Mouse (Mus musculus): ENCODE results near the gene Rdh13. TPM values are rescaled to one million over a fixed set of nuclear protein-coding genes. Genes with fewer than 3 reads are reported as not detected.

The Rdh13 gene
- polyA plus RNA-seq, 1 experiment from 2014 or later = 35.0 TPM

DNA sequence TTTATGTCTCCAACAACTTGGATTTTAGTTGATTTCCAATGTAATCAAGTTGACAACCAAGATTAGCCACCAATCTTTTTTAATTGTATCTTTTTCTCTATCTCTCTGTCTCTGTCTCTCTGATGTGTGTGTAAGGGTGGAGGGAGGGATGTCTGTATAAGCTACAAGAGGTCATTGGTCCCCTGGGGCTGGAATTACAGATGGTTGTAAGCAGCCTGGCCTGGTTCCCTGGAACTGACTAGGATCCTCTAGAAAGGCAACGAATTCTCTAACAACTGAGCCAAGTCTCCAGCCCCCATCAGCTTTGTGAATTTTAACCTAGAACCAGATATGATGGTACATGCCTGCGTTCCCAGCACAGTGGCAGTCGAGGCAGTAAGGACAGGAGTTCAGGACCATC, 22.4 kb upstream of the Rdh13 start:
- no peaks in the 10 kb centered on the region for H3K36me3 ChIP-seq
- WGBS = 78% methylated on average over 3 of the region's 3 CpGs
- H3K9me3 ChIP-seq (replicated peaks) = no peaks in the 10 kb centered on the region
- H3K4me3 ChIP-seq = no peak overlapping the region
- H3K27ac ChIP-seq = no peak overlapping the region
- H3K27me3 ChIP-seq (ENCODE audit: low read depth, poor library complexity, severe bottlenecking) = peaks cover 47% of the 10 kb centered on the region
- DNase-seq (ENCODE audit: low spot score) = no peak
- peaks cover 11% of the 10 kb centered on the region for H3K4me1 ChIP-seq

GRCm38 (mm10) chr7:4464194-4464824, 18.9 kb upstream of the Rdh13 start:
- no peak overlapping the region for H3K27ac ChIP-seq
- H3K27me3 ChIP-seq (ENCODE audit: low read depth, poor library complexity, severe bottlenecking) = peaks cover 12% of the 10 kb centered on the region
- WGBS = 7% methylated on average over 12 of the region's 12 CpGs
- H3K36me3 ChIP-seq = no peaks in the 10 kb centered on the region
- no peak overlapping the region for H3K4me3 ChIP-seq
- H3K4me1 ChIP-seq = no peaks in the 10 kb centered on the region
- H3K9me3 ChIP-seq (replicated peaks) = no peaks in the 10 kb centered on the region
- DNase-seq (ENCODE audit: low spot score) = no peak

GRCm38 (mm10) chr7:4460576-4461434, 15.4 kb upstream of the Rdh13 start, which contains the start of gene Eps8l1:
TSS of gene Eps8l1 (plus strand) at chr7:4460674.
- H3K36me3 ChIP-seq = no peaks in the 10 kb centered on the region

DNA sequence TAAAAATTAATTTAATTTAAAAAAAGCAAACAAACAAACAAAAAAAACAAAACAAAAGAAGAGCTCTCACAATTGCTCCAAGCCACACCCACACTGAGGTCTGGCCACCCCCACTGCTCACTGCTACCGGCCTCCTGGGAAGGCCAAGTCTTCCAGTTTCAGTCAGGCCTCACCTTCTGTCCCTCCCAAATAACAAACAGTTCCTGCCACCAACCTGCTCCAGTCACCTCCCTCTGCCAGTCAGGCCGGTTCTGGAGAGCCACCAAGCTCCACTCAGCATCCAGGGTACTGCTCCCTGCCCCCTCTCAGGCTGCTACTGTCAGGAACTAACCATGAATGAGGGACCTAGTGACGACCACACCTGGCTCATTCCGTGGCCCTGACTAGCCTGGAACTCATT, 7.2 kb upstream of the Rdh13 start:
- Histone ChIP-seq H3K4me1 (no peaks in the 10 kb centered on the region), H3K4me3 (no peak overlapping the region), H3K36me3 (0 out of 2 replicates have a peak, but pooled peaks cover 3% of the 10 kb centered on the region), H3K27me3 (ENCODE audit: low read depth, poor library complexity, severe bottlenecking) (no peaks in the 10 kb centered on the region), H3K27ac (no peak overlapping the region), H3K9me3 (replicated peaks) (no peaks in the 10 kb centered on the region)
- 23% methylated on average over 4 of the region's 4 CpGs for WGBS
- no peak for DNase-seq (ENCODE audit: low spot score)

More at GRCm38 (mm10) chr7:4460576-4461434, 15.4 kb upstream of the Rdh13 start, which contains the start of gene Eps8l1:
- H3K27ac ChIP-seq = peak within 1 kb of the TSS; percentile 74
- no peaks in the 10 kb centered on the region for H3K27me3 ChIP-seq (ENCODE audit: low read depth, poor library complexity, severe bottlenecking)
- no peaks in the 10 kb centered on the region for H3K9me3 ChIP-seq (replicated peaks)
- no peaks in the 10 kb centered on the region for H3K4me1 ChIP-seq
- WGBS = 63% methylated on average over 15 of the region's 16 CpGs
- DNase-seq (ENCODE audit: low spot score) = no peak
- H3K4me3 ChIP-seq = peak within 1 kb of the TSS; percentile 41

DNA sequence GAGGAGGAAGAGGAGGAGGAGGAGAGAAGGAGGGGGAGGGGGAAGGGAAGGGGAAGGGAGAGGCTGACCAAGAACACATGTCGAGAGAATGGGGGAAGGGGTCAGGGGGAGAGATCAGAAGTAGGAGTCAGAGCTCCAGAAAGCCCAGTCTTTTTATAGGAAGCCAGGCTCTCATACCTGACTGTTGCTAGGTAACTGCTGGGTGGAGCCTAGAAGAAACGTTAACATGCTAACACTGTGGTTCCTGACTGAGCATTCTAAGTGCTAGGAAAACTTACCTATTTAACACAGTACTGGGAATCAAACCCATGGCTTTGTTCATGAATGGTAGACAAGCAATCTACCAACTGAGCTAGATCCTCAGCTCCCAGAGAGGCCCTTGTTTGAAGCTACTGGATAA, 3.8 kb upstream of the Rdh13 start:
- DNase-seq (ENCODE audit: low spot score) = no peak
- Histone ChIP-seq H3K27me3 (ENCODE audit: low read depth, poor library complexity, severe bottlenecking) (no peaks in the 10 kb centered on the region), H3K9me3 (replicated peaks) (no peaks in the 10 kb centered on the region), H3K27ac (no peak overlapping the region), H3K4me3 (no peak overlapping the region), H3K4me1 (peaks cover 7% of the 10 kb centered on the region), H3K36me3 (peaks cover under 1% of the 10 kb centered on the region)
- WGBS = 19% methylated on average over 2 of the region's 2 CpGs

DNA sequence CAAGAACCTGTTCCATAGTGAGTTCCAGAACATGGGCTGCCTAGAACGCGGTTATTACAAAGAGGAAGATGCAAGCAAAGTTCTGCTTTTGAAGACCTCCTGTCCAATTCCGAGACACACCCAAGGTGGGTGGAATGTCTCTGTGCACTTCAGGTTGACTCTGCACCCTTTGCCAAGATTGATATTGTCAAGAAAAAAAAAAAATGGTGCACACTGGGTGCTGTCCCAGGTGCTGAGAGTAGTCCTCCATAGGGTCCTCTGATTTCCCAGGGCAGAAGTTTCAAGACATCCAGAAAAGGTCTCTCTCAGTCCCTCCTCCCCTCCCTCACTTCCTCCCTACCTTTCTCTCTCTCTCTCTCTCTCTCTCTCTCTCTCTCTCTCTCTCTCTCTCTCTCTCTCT, 3.0 kb upstream of the Rdh13 start:
- no peaks in the 10 kb centered on the region for H3K9me3 ChIP-seq (replicated peaks)
- peaks cover 9% of the 10 kb centered on the region for H3K36me3 ChIP-seq
- DNase-seq (ENCODE audit: low spot score) = no peak
- H3K4me1 ChIP-seq = peaks cover 7% of the 10 kb centered on the region
- H3K4me3 ChIP-seq = no peak overlapping the region
- no peak overlapping the region for H3K27ac ChIP-seq
- no peaks in the 10 kb centered on the region for H3K27me3 ChIP-seq (ENCODE audit: low read depth, poor library complexity, severe bottlenecking)
- WGBS = 91% methylated on average over 3 of the region's 3 CpGs

DNA sequence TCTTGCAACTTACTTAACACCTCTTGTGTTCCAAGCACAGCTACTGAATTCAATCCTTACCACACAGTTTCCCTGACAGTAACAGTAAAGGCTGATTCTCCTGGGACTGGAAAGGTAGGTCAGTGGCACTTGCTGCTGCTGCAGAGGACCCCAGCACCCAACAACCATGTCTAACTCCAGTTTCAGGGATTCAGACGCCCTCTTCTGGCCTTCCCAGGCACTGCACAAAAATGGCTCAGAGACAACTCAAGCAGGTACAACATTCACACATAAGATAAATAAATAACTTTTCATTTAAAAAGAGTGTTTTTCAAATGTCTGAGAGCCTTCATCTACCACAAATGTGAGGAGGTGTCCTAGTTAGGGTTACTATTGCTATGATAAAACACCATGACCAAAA, 1.7 kb upstream of the Rdh13 start:
- no peak for DNase-seq (ENCODE audit: low spot score)
- no peak overlapping the region for H3K27ac ChIP-seq
- no peaks in the 10 kb centered on the region for H3K9me3 ChIP-seq (replicated peaks)
- peaks cover 7% of the 10 kb centered on the region for H3K4me1 ChIP-seq
- no peaks in the 10 kb centered on the region for H3K27me3 ChIP-seq (ENCODE audit: low read depth, poor library complexity, severe bottlenecking)
- WGBS = 0% methylated on average over 1 of the region's 1 CpGs
- no peak overlapping the region for H3K4me3 ChIP-seq
- peaks cover 22% of the 10 kb centered on the region for H3K36me3 ChIP-seq

- Histone ChIP-seq H3K27me3 (ENCODE audit: low read depth, poor library complexity, severe bottlenecking) (no peaks in the 10 kb centered on the region), H3K36me3 (peaks cover 82% of the 10 kb centered on the region), H3K27ac (no peak overlapping the region), H3K9me3 (replicated peaks) (no peaks in the 10 kb centered on the region), H3K4me3 (no peak overlapping the region), H3K4me1 (peaks cover 7% of the 10 kb centered on the region)
- no peak for DNase-seq (ENCODE audit: low spot score)
- 92% methylated on average over 10 of the region's 10 CpGs for WGBS
Measured at GRCm38 (mm10) chr7:4440549-4440948, 4.9 kb downstream of the Rdh13 start.

- Histone ChIP-seq H3K27me3 (ENCODE audit: low read depth, poor library complexity, severe bottlenecking) (no peaks in the 10 kb centered on the region), H3K36me3 (peaks cover 94% of the 10 kb centered on the region), H3K4me1 (no peaks in the 10 kb centered on the region), H3K4me3 (no peak overlapping the region), H3K9me3 (replicated peaks) (no peaks in the 10 kb centered on the region), H3K27ac (no peak overlapping the region)
- no peak for DNase-seq (ENCODE audit: low spot score)
- 97% methylated on average over 2 of the region's 2 CpGs for WGBS
Measured at GRCm38 (mm10) chr7:4437721-4438120, 7.7 kb downstream of the Rdh13 start.

DNA sequence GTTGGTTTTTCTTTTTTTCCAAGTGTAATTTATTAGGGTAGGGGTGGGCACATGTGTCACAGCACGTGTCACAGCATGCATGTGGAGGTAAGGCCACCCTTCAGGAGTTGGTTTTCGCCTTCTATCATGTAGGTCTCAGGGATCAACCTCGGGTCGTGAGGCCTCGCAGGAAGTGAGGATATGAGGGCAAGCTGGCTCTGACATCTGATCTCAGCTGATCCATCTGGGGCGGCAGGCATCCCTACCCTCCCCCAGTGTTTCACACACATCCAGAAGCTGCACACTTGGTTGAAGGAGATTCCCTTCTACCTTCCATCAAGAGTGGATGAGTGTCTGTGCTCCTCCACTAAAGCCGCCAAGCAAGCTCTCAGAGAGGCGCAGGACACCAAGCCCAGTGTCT, 13.4 kb downstream of the Rdh13 start:
- Histone ChIP-seq H3K27me3 (ENCODE audit: low read depth, poor library complexity, severe bottlenecking) (no peaks in the 10 kb centered on the region), H3K27ac (no peak overlapping the region), H3K36me3 (peaks cover 95% of the 10 kb centered on the region), H3K4me1 (no peaks in the 10 kb centered on the region), H3K4me3 (no peak overlapping the region), H3K9me3 (replicated peaks) (no peaks in the 10 kb centered on the region)
- 90% methylated on average over 8 of the region's 8 CpGs for WGBS
- peak; percentile 25 for DNase-seq (ENCODE audit: low spot score)

GRCm38 (mm10) chr7:4431548-4431947, 13.9 kb downstream of the Rdh13 start:
- H3K27me3 ChIP-seq (ENCODE audit: low read depth, poor library complexity, severe bottlenecking) = no peaks in the 10 kb centered on the region
- no peaks in the 10 kb centered on the region for H3K4me1 ChIP-seq
- H3K9me3 ChIP-seq (replicated peaks) = no peaks in the 10 kb centered on the region
- peak; percentile 85 for DNase-seq (ENCODE audit: low spot score)
- H3K27ac ChIP-seq = no peak overlapping the region
- H3K36me3 ChIP-seq = peaks cover 94% of the 10 kb centered on the region
- no peak overlapping the region for H3K4me3 ChIP-seq
- 80% methylated on average over 6 of the region's 6 CpGs for WGBS

- Histone ChIP-seq H3K27ac (no peak overlapping the region), H3K27me3 (ENCODE audit: low read depth, poor library complexity, severe bottlenecking) (no peaks in the 10 kb centered on the region), H3K36me3 (peaks cover 94% of the 10 kb centered on the region), H3K4me1 (no peaks in the 10 kb centered on the region), H3K9me3 (replicated peaks) (no peaks in the 10 kb centered on the region), H3K4me3 (no peak overlapping the region)
- WGBS = 95% methylated on average over 9 of the region's 9 CpGs
- peak; percentile 21 for DNase-seq (ENCODE audit: low spot score)
Measured at GRCm38 (mm10) chr7:4430246-4430844, 15.1 kb downstream of the Rdh13 start.
